In the genomic region with DNA sequence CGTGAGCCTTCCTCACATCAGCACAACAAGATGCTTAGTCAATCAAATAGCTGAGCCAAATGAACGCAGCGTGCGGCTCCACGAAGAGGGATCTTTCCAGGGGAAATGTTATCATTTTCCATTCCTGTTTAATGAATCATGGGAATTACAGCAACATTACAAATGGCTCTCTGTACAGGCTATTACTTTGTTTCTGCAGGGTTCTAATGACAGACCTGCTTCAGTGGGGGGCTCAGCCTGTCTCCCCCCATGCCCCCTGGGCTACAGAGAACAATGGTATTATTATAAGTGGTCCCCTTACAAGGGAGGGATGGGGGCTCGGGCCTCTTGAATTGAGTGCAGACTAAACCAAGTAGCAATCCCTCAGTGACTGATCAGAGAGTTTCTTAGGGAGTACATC, we compare ENCODE assay signal across 28 mouse cellular contexts.
DNase-seq lines count a peak whose midpoint lies in the region; ATAC-seq and TF ChIP-seq lines count a peak whose summit lies in the region.
"Had no signal": no experiment of that assay in that cellular context is flagged by ENCODE, and none has a peak within 500 bp of the region (broad histone marks: within the 10 kb centered on the region; RNA-seq: fewer than 3 reads in every experiment).

No protein-coding gene starts in this region.

- peak; percentile 36 for DNase-seq in adrenal gland, adult 2 months
- no peak for DNase-seq in adrenal gland, postnatal 10 days
- DNase-seq in heart, postnatal 0 days (ENCODE audit: low spot score) = peak; percentile 6
- no peak for DNase-seq in heart, adult 18-20 months
- DNase-seq in hindbrain, embryonic 10.5 days (ENCODE audit: low spot score) = no peak
- DNase-seq in retina, postnatal 1 day = peak; percentile 27
- no peak for DNase-seq in retina, embryonic 14.5 days (ENCODE audit: low spot score)
- DNase-seq: cerebellum, adult 8-10 months; cerebellum, postnatal 25 days; gastrocnemius, postnatal 25 days; heart, adult 11 months; heart, postnatal 36 days; kidney, adult 11 months; kidney, postnatal 14 days; layer of hippocampus, adult 9-11 months; liver; lung, adult 2 months; lung, postnatal 10 days; thymus, adult 2 months; thymus, postnatal 36 days had no signal

- no peaks in the 10 kb centered on the region for H3K36me3 ChIP-seq in heart, postnatal 0 days (replicated peaks; ENCODE audit: control insufficient read depth, insufficient read depth, low read length)
- no peaks in the 10 kb centered on the region for H3K36me3 ChIP-seq in hindbrain, embryonic 15.5 days
- no peaks in the 10 kb centered on the region for H3K36me3 ChIP-seq in hindbrain, embryonic 10.5 days
- H3K36me3 ChIP-seq: embryonic facial prominence, embryonic 10.5 days; embryonic facial prominence, embryonic 15.5 days; heart, embryonic 12.5 days had no signal

- no peak for TF ChIP-seq CTCF in heart, postnatal 0 days (IDR thresholded peaks at IDR 0.05; ENCODE audit: low read depth)

- TF ChIP-seq EP300 in heart, postnatal 0 days (IDR thresholded peaks at IDR 0.05; ENCODE audit: low read depth) = no peak

- H3K27me3 ChIP-seq in heart, postnatal 0 days (ENCODE audit: control insufficient read depth, insufficient read depth, low read length) = no peaks in the 10 kb centered on the region
- H3K27me3 ChIP-seq in hindbrain, embryonic 15.5 days = no peaks in the 10 kb centered on the region
- no peaks in the 10 kb centered on the region; the same call in 1 of the 2 replicates for H3K27me3 ChIP-seq in hindbrain, embryonic 10.5 days (ENCODE audit: insufficient read depth, poor library complexity, severe bottlenecking)
- H3K27me3 ChIP-seq: forebrain, embryonic 13.5 days; heart, embryonic 12.5 days had no signal

- H3K4me2 ChIP-seq in heart, postnatal 0 days (ENCODE audit: low read depth, low read length) = no peak overlapping the region
- no peak overlapping the region for H3K4me2 ChIP-seq in hindbrain, embryonic 15.5 days
- H3K4me2 ChIP-seq: embryonic facial prominence, embryonic 15.5 days; forebrain, embryonic 13.5 days; heart, embryonic 12.5 days had no signal

- WGBS in heart, postnatal 0 days = 57% methylated on average over 6 of the region's 6 CpGs
- 32% methylated on average over 6 of the region's 6 CpGs for WGBS in hindbrain, embryonic 15.5 days
- WGBS in hindbrain, embryonic 10.5 days = 73% methylated on average over 6 of the region's 6 CpGs

- no peak for ATAC-seq in heart, postnatal 0 days (ENCODE audit: insufficient read depth, low read depth)
- ATAC-seq in hindbrain, embryonic 15.5 days (ENCODE audit: low FRiP score, low read depth) = no peak
- ATAC-seq: forebrain, embryonic 13.5 days; inflammation-experienced regulatory T-cells, adult 6 months had no signal

- H3K27ac ChIP-seq in heart, postnatal 0 days (ENCODE audit: low read depth) = no peak overlapping the region
- H3K27ac ChIP-seq in hindbrain, embryonic 15.5 days (replicated peaks) = 0 out of 2 replicates have a peak overlapping the region, but pooled peaks have one; percentile 21
- no peak overlapping the region; the same call in 1 of the 2 replicates for H3K27ac ChIP-seq in hindbrain, embryonic 10.5 days
- H3K27ac ChIP-seq: embryonic facial prominence, embryonic 10.5 days; embryonic facial prominence, embryonic 15.5 days; forebrain, embryonic 13.5 days; liver, embryonic 14.5 days; macrophage had no signal

- no peak overlapping the region for H3K4me3 ChIP-seq in heart, postnatal 0 days (ENCODE audit: low read depth, low read length)
- no peak overlapping the region for H3K4me3 ChIP-seq in hindbrain, embryonic 15.5 days
- no peak overlapping the region for H3K4me3 ChIP-seq in hindbrain, embryonic 10.5 days
- H3K4me3 ChIP-seq: embryonic facial prominence, embryonic 10.5 days; embryonic facial prominence, embryonic 15.5 days; forebrain, embryonic 13.5 days; heart, embryonic 12.5 days had no signal

- no peaks in the 10 kb centered on the region for H3K9me3 ChIP-seq in heart, postnatal 0 days (replicated peaks; ENCODE audit: control insufficient read depth, low read length)
- no peaks in the 10 kb centered on the region for H3K9me3 ChIP-seq in hindbrain, embryonic 15.5 days
- H3K9me3 ChIP-seq in hindbrain, embryonic 10.5 days = no peaks in the 10 kb centered on the region
- H3K9me3 ChIP-seq: embryonic facial prominence, embryonic 10.5 days; embryonic facial prominence, embryonic 15.5 days; forebrain, embryonic 13.5 days; heart, embryonic 12.5 days had no signal

- no peaks in the 10 kb centered on the region for H3K4me1 ChIP-seq in heart, postnatal 0 days (ENCODE audit: control insufficient read depth, insufficient read depth)
- H3K4me1 ChIP-seq in hindbrain, embryonic 15.5 days (replicated peaks) = peaks cover 24% of the 10 kb centered on the region
- peaks cover 25% of the 10 kb centered on the region for H3K4me1 ChIP-seq in hindbrain, embryonic 10.5 days (replicated peaks)

- no peak overlapping the region for H3K9ac ChIP-seq in heart, postnatal 0 days (replicated peaks; ENCODE audit: low read depth, low read length)
- H3K9ac ChIP-seq in hindbrain, embryonic 15.5 days = no peak overlapping the region
- H3K9ac ChIP-seq: embryonic facial prominence, embryonic 15.5 days; forebrain, embryonic 13.5 days; heart, embryonic 12.5 days; liver, embryonic 14.5 days had no signal

Comparison
In these comparisons a context has a peak if more than half of its experiments do, and no peak if none do; other contexts are left out.
1. DNase-seq: peak in adrenal gland, adult 2 months (single experiment), heart, postnatal 0 days (single experiment) and retina, postnatal 1 day (single experiment); none in adrenal gland, postnatal 10 days (single experiment), heart, adult 18-20 months (0 of 2), hindbrain, embryonic 10.5 days (single experiment) and retina, embryonic 14.5 days (single experiment).